Mouse (Mus musculus): ENCODE results near the gene Gm42417.

GRCm38 (mm10) chr1:36522210-36522609 is 17.0 kb downstream of the Gm42417 start:
- TF ChIP-seq CTCF (IDR thresholded peaks at IDR 0.05; ENCODE audit: low read depth) (no peak), EP300 (optimal IDR thresholded peaks at IDR 0.05) (no peak)
